Mouse (Mus musculus) neutrophil, adult 59 days (primary cell): ENCODE data around the gene Antxr1. TPM values are rescaled to one million over a fixed set of nuclear protein-coding genes. Genes with fewer than 3 reads are reported as not detected.

ENCODE experiments used
- total RNA-seq, 2 experiments: library from RNA; stranded (reverse); gene quantifications; 1 replicate in 1 of 2; 2 replicates in 1 of 2; pipeline ENCODE4 v1.2.4; 2023

Antxr1 gene
- total RNA-seq, result under 1 TPM; 0.11 to 0.51 TPM

DNA sequence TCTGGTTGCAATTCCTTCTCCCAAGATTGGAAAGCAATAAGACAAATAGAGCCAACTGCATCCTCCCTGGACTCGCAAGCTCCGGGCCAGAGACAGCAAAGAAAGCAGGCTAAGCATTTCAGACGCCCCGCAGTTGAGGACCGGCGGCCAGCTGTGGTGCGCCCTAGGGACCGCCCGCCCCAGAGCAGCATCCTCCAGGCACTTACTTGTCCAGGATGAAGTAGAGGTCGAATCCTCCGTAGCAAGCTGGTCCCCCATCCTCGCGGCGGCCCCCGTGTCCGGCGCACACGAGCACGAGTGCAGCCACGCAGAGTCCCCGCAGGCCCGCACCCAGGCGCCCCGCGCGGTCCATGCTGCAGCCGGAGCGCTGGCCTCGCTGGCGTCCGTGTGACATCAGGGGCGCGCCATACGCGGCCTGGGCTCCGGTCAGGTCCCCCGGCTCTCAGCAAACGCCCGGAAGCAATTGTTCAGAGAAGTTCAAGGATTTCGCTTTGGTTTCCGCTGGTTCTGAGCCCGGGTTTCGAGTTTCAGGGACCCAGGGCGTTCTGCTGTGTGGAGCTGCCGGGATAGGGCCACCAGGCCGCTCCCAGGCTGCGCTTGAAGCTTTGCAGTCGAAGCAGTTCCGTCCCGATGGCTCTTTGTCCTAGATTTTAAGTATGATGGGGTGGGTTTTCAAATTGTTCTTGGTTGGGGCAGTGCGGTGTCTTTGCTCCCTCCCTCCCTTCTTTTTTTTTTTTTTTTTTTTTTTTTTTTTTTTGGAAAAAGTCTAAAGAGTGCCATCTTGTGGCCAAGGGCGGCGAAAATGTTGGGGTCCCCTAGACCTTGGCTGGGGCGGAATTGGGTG lies at the start of gene Antxr1:
Antxr1 (minus strand) TSS at position 731 of the 844 bp plus-strand sequence.

DNA sequence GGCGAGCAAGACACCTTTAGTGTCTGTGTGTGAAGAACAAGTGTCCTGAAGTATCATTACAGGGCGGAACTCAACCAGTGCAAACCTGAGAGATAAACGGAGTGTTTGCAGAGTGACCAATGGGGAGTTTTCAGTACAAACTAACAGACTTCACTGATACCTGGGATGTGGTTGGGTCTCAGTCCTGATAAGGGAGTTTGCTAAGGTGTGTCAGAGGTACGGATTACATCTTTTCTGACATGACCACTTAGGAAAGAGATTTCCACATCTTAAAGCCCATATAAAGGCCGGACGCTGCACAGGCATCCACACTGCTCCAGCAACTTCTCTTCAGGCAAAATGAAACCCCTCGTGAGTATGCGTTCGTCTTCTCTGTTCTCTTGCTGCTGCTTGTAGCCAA lies 37.4 kb upstream of the Antxr1 start, which contains the start of gene Gkn2:
Gkn2 (plus strand) TSS at position 301 of the 400 bp plus-strand sequence.

DNA sequence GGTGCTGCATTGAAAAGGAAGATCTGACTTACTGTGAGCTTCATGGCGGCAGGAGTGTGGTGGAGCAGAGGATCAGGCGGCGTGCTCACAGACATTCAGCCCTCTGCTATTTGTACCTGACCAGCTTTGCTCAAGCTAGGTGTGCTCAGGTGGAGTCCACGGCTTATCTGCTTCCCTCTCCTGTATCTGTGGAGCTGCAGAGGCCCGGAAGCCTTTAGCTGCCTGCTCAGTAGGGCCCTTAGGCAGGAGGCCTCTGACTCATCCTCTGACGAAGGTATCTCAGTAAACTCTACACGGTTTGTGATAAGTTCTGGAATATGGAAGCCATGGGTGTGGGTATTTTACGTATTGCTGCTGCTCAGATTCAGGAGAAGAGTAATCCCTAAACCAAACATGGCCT lies 15.2 kb upstream of the Antxr1 start, which contains the start of gene Gkn1:
Gkn1 (minus strand) TSS at position 114 of the 400 bp plus-strand sequence.

DNA sequence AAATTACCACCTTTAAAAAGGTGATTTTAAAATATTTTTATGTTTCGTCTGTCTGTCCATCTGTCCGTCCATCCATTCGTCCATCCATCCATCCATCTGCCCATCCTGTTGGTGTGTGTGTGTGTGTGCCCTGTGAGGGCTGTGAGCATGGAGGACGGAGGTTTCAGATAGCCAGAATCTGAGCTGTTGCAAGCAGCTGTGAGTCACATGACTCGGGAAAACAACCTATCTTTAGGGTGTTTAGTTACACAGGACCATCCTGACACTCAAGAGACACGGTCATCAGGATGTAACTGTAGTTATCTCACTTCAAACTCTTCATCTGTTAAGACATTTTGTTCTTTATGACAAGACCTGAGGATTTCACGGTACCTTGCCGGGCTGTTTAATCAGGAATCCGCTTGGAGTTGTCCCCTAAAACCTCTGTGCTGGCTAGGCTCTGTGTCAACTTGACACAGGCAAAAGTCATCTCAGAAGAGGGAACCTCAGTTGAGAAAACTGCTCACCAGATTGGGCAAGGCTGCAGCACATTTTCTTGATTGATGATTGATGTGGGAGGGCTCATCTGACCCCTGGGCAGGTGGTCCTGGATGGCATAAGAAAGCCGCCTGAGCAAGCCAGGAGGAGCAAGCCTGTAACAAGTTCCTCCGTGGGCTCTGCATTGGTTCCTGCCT lies 231.4 kb downstream of the Antxr1 start, which contains the start of gene D6Ertd527e:
D6Ertd527e (plus strand) TSS at position 624 of the 674 bp plus-strand sequence.

Other genes with a start within 250 kb of the Antxr1 start
- under 1 TPM in 1 of 2 experiments, not detected in 1; 0.27 TPM for gene D6Ertd527e, start 231.1 kb downstream of the Antxr1 start, total RNA-seq
- gene Gkn1, start 15.1 kb upstream of the Antxr1 start, total RNA-seq, result not detected
- gene Gkn2, start 37.5 kb upstream of the Antxr1 start, total RNA-seq, result not detected
- not detected for gene Gkn3, start 53.1 kb upstream of the Antxr1 start, total RNA-seq
- gene Bmp10, start 93.2 kb upstream of the Antxr1 start, total RNA-seq, result not detected
- 100 to 1,000 TPM; 104 to 109 TPM for gene Arhgap25, start 197.4 kb upstream of the Antxr1 start, total RNA-seq